In genomic region chr2:77589205-77589901, GRCm38 (mm10) we compare ENCODE assay signal across 8 mouse cellular contexts.
DNase-seq lines count a peak whose midpoint lies in the region; ATAC-seq lines count a peak whose summit lies in the region.

No protein-coding gene starts in this region.

- H3K4me2 ChIP-seq in embryonic facial prominence, embryonic 14.5 days (ENCODE audit: low read depth, low read length) = no peak overlapping the region
- no peak overlapping the region for H3K4me2 ChIP-seq in kidney, embryonic 14.5 days (replicated peaks; ENCODE audit: low read depth, low read length)

- peak; percentile 69 for DNase-seq in embryonic facial prominence, embryonic 14.5 days (ENCODE audit: low spot score)
- no peak for DNase-seq in embryonic facial prominence, embryonic 10.5 days (ENCODE audit: low spot score)
- DNase-seq in Muller cell, postnatal 12 days (ENCODE audit: inconsistent ontology term) = peak; percentile 11
- peak; percentile 59 for DNase-seq in gastrocnemius, postnatal 10 days
- DNase-seq in layer of hippocampus, postnatal 14 days (ENCODE audit: low spot score in 2 of 2) = peak; percentile 41 to 60
- DNase-seq in telencephalon, adult 2 months (ENCODE audit: low read depth, low spot score) = peak; percentile 68
- DNase-seq in adrenal gland, adult 8-10 months = no peak

- no peaks in the 10 kb centered on the region for H3K27me3 ChIP-seq in embryonic facial prominence, embryonic 14.5 days (replicated peaks; ENCODE audit: control insufficient read depth, insufficient read depth, low read length)
- no peaks in the 10 kb centered on the region for H3K27me3 ChIP-seq in embryonic facial prominence, embryonic 10.5 days (replicated peaks; ENCODE audit: low read depth, poor library complexity, severe bottlenecking)
- no peaks in the 10 kb centered on the region for H3K27me3 ChIP-seq in kidney, embryonic 14.5 days (ENCODE audit: control insufficient read depth, insufficient read depth, low read length)

- no peaks in the 10 kb centered on the region for H3K4me1 ChIP-seq in embryonic facial prominence, embryonic 14.5 days (ENCODE audit: control insufficient read depth, insufficient read depth, low read length)
- H3K4me1 ChIP-seq in embryonic facial prominence, embryonic 10.5 days = no peaks in the 10 kb centered on the region
- no peaks in the 10 kb centered on the region for H3K4me1 ChIP-seq in kidney, embryonic 14.5 days (ENCODE audit: control insufficient read depth, insufficient read depth, low read length)

- H3K9me3 ChIP-seq in embryonic facial prominence, embryonic 14.5 days (ENCODE audit: control insufficient read depth, low read length) = peaks cover 11% of the 10 kb centered on the region; the same call in 1 of the 2 replicates
- 0 out of 2 replicates have a peak, but pooled peaks cover 3% of the 10 kb centered on the region for H3K9me3 ChIP-seq in embryonic facial prominence, embryonic 10.5 days
- peaks cover 7% of the 10 kb centered on the region; the same call in 1 of the 2 replicates for H3K9me3 ChIP-seq in kidney, embryonic 14.5 days (ENCODE audit: control insufficient read depth, low read length)

- H3K27ac ChIP-seq in embryonic facial prominence, embryonic 14.5 days (replicated peaks; ENCODE audit: low read depth, low read length) = no peak overlapping the region
- no peak overlapping the region for H3K27ac ChIP-seq in embryonic facial prominence, embryonic 10.5 days (replicated peaks)
- no peak overlapping the region for H3K27ac ChIP-seq in kidney, embryonic 14.5 days (ENCODE audit: low read depth, low read length)

- no peaks in the 10 kb centered on the region for H3K36me3 ChIP-seq in embryonic facial prominence, embryonic 14.5 days (ENCODE audit: control insufficient read depth, insufficient read depth, low read length)
- no peaks in the 10 kb centered on the region for H3K36me3 ChIP-seq in embryonic facial prominence, embryonic 10.5 days (replicated peaks)
- no peaks in the 10 kb centered on the region for H3K36me3 ChIP-seq in kidney, embryonic 14.5 days (ENCODE audit: control insufficient read depth, insufficient read depth, low read length)

- WGBS in embryonic facial prominence, embryonic 14.5 days = 78% methylated on average over 12 of the region's 12 CpGs
- WGBS in embryonic facial prominence, embryonic 10.5 days = 90% methylated on average over 12 of the region's 12 CpGs
- WGBS in kidney, embryonic 14.5 days = 85% methylated on average over 12 of the region's 12 CpGs

- H3K9ac ChIP-seq in embryonic facial prominence, embryonic 14.5 days (ENCODE audit: low read depth, low read length) = no peak overlapping the region
- H3K9ac ChIP-seq in kidney, embryonic 14.5 days (ENCODE audit: low read depth, low read length) = no peak overlapping the region

- ATAC-seq in embryonic facial prominence, embryonic 14.5 days (ENCODE audit: low read depth) = peak; percentile 76
- no peak for ATAC-seq in kidney, embryonic 14.5 days (ENCODE audit: low FRiP score, low TSS enrichment)

- no peak overlapping the region for H3K4me3 ChIP-seq in embryonic facial prominence, embryonic 14.5 days (ENCODE audit: low read depth, low read length)
- H3K4me3 ChIP-seq in embryonic facial prominence, embryonic 10.5 days = no peak overlapping the region
- H3K4me3 ChIP-seq in kidney, embryonic 14.5 days (ENCODE audit: low read length) = no peak overlapping the region

Comparison
In these comparisons a context has a peak if more than half of its experiments do, and no peak if none do; other contexts are left out.
1. DNase-seq: peak in embryonic facial prominence, embryonic 14.5 days (single experiment), Muller cell, postnatal 12 days (single experiment), gastrocnemius, postnatal 10 days (single experiment), layer of hippocampus, postnatal 14 days (2 of 2) and telencephalon, adult 2 months (single experiment); none in embryonic facial prominence, embryonic 10.5 days (single experiment) and adrenal gland, adult 8-10 months (single experiment).